Mouse (Mus musculus) megakaryocyte, embryonic 14.5 days (primary cell): ENCODE results near the gene Npas3. TPM values are rescaled to one million over a fixed set of nuclear protein-coding genes. Genes with fewer than 3 reads are reported as not detected.

Experiments used
- H3K27me3 ChIP-seq: replicated peaks from 2 replicates; pipeline ENCODE3; 2012; ENCODE audit warnings: inconsistent platforms
- H3K36me3 ChIP-seq: replicated peaks from 2 replicates; pipeline ENCODE3; 2012; ENCODE audit warnings: low read length, inconsistent platforms, mixed read lengths
- H3K4me1 ChIP-seq: 2 replicates; pipeline ENCODE4 v1.6.1; 2012; ENCODE audit warnings: inconsistent platforms
- H3K4me3 ChIP-seq: replicated peaks from 2 replicates; pipeline ENCODE3; 2012; ENCODE audit warnings: moderate library complexity, mild to moderate bottlenecking, inconsistent platforms
- H3K9me3 ChIP-seq: 2 replicates; pipeline ENCODE4 v1.6.1; 2012; ENCODE audit warnings: inconsistent platforms
- FLI1 ChIP-seq: IDR thresholded peaks from 2 replicates; pipeline ENCODE4 v1.6.1; 2012; ENCODE audit warnings: low read length, inconsistent platforms, mixed read lengths
- GATA1 ChIP-seq: IDR thresholded peaks from 3 replicates; pipeline ENCODE4 v1.6.1; 2012; ENCODE audit warnings: mixed read lengths, low read length, inconsistent platforms, borderline replicate concordance
- polyA plus RNA-seq: library from polyadenylated mRNA; stranded (reverse); fragments of >175 nt; gene quantifications from 2 replicates; pipeline ENCODE4 v1.2.3, GENCODE M21; 2012; ENCODE audit warnings: low replicate concordance; ENCODE audit not compliant: insufficient read depth

Npas3 gene
- polyA plus RNA-seq, 1 experiment: not detected

- Histone ChIP-seq H3K9me3 (0 out of 2 replicates have a peak, but pooled peaks cover 3% of the 10 kb centered on the region), H3K36me3 (no peaks in the 10 kb centered on the region), H3K4me3 (no peak overlapping the region), H3K4me1 (no peaks in the 10 kb centered on the region), H3K27me3 (no peaks in the 10 kb centered on the region)
- TF ChIP-seq FLI1 (no peak), GATA1 (no peak)
Measured at GRCm38 (mm10) chr12:53789501-53789900, 541.0 kb downstream of the Npas3 start.

- H3K36me3 ChIP-seq: no peaks in the 10 kb centered on the region
- H3K4me3 ChIP-seq: no peak overlapping the region
- no peak for TF ChIP-seq GATA1
- no peak for TF ChIP-seq FLI1
- no peaks in the 10 kb centered on the region for H3K27me3 ChIP-seq
- H3K4me1 ChIP-seq: no peaks in the 10 kb centered on the region
- H3K9me3 ChIP-seq: 0 out of 2 replicates have a peak, but pooled peaks cover 3% of the 10 kb centered on the region
Measured at GRCm38 (mm10) chr12:53794718-53795400, 546.4 kb downstream of the Npas3 start.

- no peaks in the 10 kb centered on the region for H3K36me3 ChIP-seq
- no peaks in the 10 kb centered on the region for H3K9me3 ChIP-seq
- H3K4me1 ChIP-seq: no peaks in the 10 kb centered on the region
- no peaks in the 10 kb centered on the region for H3K27me3 ChIP-seq
- TF ChIP-seq FLI1 (no peak), GATA1 (no peak)
- H3K4me3 ChIP-seq: no peak overlapping the region
Measured at GRCm38 (mm10) chr12:53801831-53802230, 553.4 kb downstream of the Npas3 start.

- no peaks in the 10 kb centered on the region for H3K4me1 ChIP-seq
- TF ChIP-seq GATA1: no peak
- TF ChIP-seq FLI1: no peak
- no peaks in the 10 kb centered on the region for H3K27me3 ChIP-seq
- H3K4me3 ChIP-seq: no peak overlapping the region
- H3K36me3 ChIP-seq: no peaks in the 10 kb centered on the region
- no peaks in the 10 kb centered on the region for H3K9me3 ChIP-seq
Measured at GRCm38 (mm10) chr12:53802381-53802780, 553.9 kb downstream of the Npas3 start.

- no peaks in the 10 kb centered on the region for H3K4me1 ChIP-seq
- no peaks in the 10 kb centered on the region for H3K36me3 ChIP-seq
- no peak for TF ChIP-seq GATA1
- TF ChIP-seq FLI1: no peak
Measured at GRCm38 (mm10) chr12:53810081-53810480, 561.6 kb downstream of the Npas3 start.

GRCm38 (mm10) chr12:53814291-53814690 lies 565.8 kb downstream of the Npas3 start:
- 0 out of 2 replicates have a peak, but pooled peaks cover 3% of the 10 kb centered on the region for H3K9me3 ChIP-seq
- no peak for TF ChIP-seq FLI1
- no peak for TF ChIP-seq GATA1
- H3K27me3 ChIP-seq: no peaks in the 10 kb centered on the region
- no peaks in the 10 kb centered on the region for H3K4me1 ChIP-seq
- H3K4me3 ChIP-seq: no peak overlapping the region
- no peaks in the 10 kb centered on the region for H3K36me3 ChIP-seq

More at GRCm38 (mm10) chr12:53810081-53810480, 561.6 kb downstream of the Npas3 start:
- H3K4me3 ChIP-seq: no peak overlapping the region
- H3K9me3 ChIP-seq: no peaks in the 10 kb centered on the region
- H3K27me3 ChIP-seq: no peaks in the 10 kb centered on the region

- TF ChIP-seq FLI1 (no peak), GATA1 (no peak)
- Histone ChIP-seq H3K36me3 (no peaks in the 10 kb centered on the region), H3K4me1 (no peaks in the 10 kb centered on the region), H3K27me3 (no peaks in the 10 kb centered on the region), H3K4me3 (no peak overlapping the region), H3K9me3 (0 out of 2 replicates have a peak, but pooled peaks cover 3% of the 10 kb centered on the region)
Measured at GRCm38 (mm10) chr12:53819982-53820381, 571.5 kb downstream of the Npas3 start.

- no peaks in the 10 kb centered on the region for H3K27me3 ChIP-seq
- H3K36me3 ChIP-seq: no peaks in the 10 kb centered on the region
- H3K4me3 ChIP-seq: no peak overlapping the region
- 0 out of 2 replicates have a peak, but pooled peaks cover 3% of the 10 kb centered on the region for H3K9me3 ChIP-seq
- TF ChIP-seq GATA1 (no peak), FLI1 (no peak)
- H3K4me1 ChIP-seq: no peaks in the 10 kb centered on the region
Measured at GRCm38 (mm10) chr12:53822881-53823280, 574.4 kb downstream of the Npas3 start.

- no peaks in the 10 kb centered on the region for H3K4me1 ChIP-seq
- no peak overlapping the region for H3K4me3 ChIP-seq
- H3K27me3 ChIP-seq: no peaks in the 10 kb centered on the region
- no peaks in the 10 kb centered on the region for H3K36me3 ChIP-seq
- TF ChIP-seq GATA1: no peak
- H3K9me3 ChIP-seq: 0 out of 2 replicates have a peak, but pooled peaks cover 4% of the 10 kb centered on the region
Measured at GRCm38 (mm10) chr12:53825251-53825650, 576.8 kb downstream of the Npas3 start.

- TF ChIP-seq GATA1 (no peak), FLI1 (no peak)
- Histone ChIP-seq H3K4me1 (no peaks in the 10 kb centered on the region), H3K4me3 (no peak overlapping the region), H3K36me3 (no peaks in the 10 kb centered on the region), H3K9me3 (0 out of 2 replicates have a peak, but pooled peaks cover 4% of the 10 kb centered on the region), H3K27me3 (no peaks in the 10 kb centered on the region)
Measured at GRCm38 (mm10) chr12:53825898-53826605, 577.6 kb downstream of the Npas3 start.
